ENCODE assay signal across 12 mouse cellular contexts in genomic region chr11:98752562-98753140, GRCm38 (mm10). TPM values are rescaled to one million over a fixed set of nuclear protein-coding genes. Genes with fewer than 3 reads are reported as not detected.
A peak's percentile ranks its signal among the peaks of the same experiment; 100 is the strongest.
DNase-seq lines count a peak whose midpoint lies in the region; ATAC-seq and TF ChIP-seq lines count a peak whose summit lies in the region.
"Had no signal": no experiment of that assay in that cellular context is flagged by ENCODE, and none has a peak within 500 bp of the region (broad histone marks: within the 10 kb centered on the region; RNA-seq: fewer than 3 reads in every experiment).

No protein-coding gene starts in this region.

- no peak overlapping the region for H3K4me3 ChIP-seq in heart, adult 2 months
- no peak overlapping the region for H3K4me3 ChIP-seq in lung, postnatal 0 days (ENCODE audit: low read depth, low read length)
- H3K4me3 ChIP-seq in kidney, postnatal 0 days (replicated peaks; ENCODE audit: low read depth, low read length): no peak overlapping the region
- no peak overlapping the region for H3K4me3 ChIP-seq in stomach, embryonic 15.5 days (replicated peaks)

- H3K9me3 ChIP-seq in lung, postnatal 0 days (ENCODE audit: low read length): no peaks in the 10 kb centered on the region
- no peaks in the 10 kb centered on the region for H3K9me3 ChIP-seq in kidney, postnatal 0 days (replicated peaks; ENCODE audit: low read length)
- H3K9me3 ChIP-seq in stomach, embryonic 15.5 days: no peaks in the 10 kb centered on the region

- peaks cover 4% of the 10 kb centered on the region for H3K36me3 ChIP-seq in heart, adult 2 months (ENCODE audit: control insufficient read depth, insufficient read depth, low read length)
- H3K36me3 ChIP-seq in lung, postnatal 0 days (ENCODE audit: insufficient read depth, low read length): 0 out of 2 replicates have a peak, but pooled peaks cover 5% of the 10 kb centered on the region
- H3K36me3 ChIP-seq in kidney, postnatal 0 days (ENCODE audit: insufficient read depth, low read length): peaks cover 21% of the 10 kb centered on the region; the same call in 1 of the 2 replicates
- peaks cover 11% of the 10 kb centered on the region; the same call in 1 of the 2 replicates for H3K36me3 ChIP-seq in stomach, embryonic 15.5 days

- ATAC-seq in lung, postnatal 0 days: no peak
- no peak for ATAC-seq in kidney, postnatal 0 days (replicated peaks; ENCODE audit: low FRiP score, low read depth)
- no peak for ATAC-seq in stomach, embryonic 15.5 days (ENCODE audit: insufficient read depth, low FRiP score, low read depth)

- WGBS in heart, adult 2 months: 65% methylated on average over 10 of the region's 10 CpGs
- 69% methylated on average over 10 of the region's 10 CpGs for WGBS in lung, postnatal 0 days
- WGBS in kidney, postnatal 0 days: 76% methylated on average over 10 of the region's 10 CpGs
- 77% methylated on average over 10 of the region's 10 CpGs for WGBS in stomach, embryonic 15.5 days

- intact Hi-C loops in heart, adult 2 months (cut with DNase I): no loop called here

- H3K9ac ChIP-seq in heart, adult 2 months (ENCODE audit: low read depth, low read length): no peak overlapping the region
- H3K9ac ChIP-seq in lung, postnatal 0 days (replicated peaks; ENCODE audit: low read depth): no peak overlapping the region
- no peak overlapping the region for H3K9ac ChIP-seq in kidney, postnatal 0 days (ENCODE audit: low read depth, low read length)
- no peak overlapping the region for H3K9ac ChIP-seq in stomach, embryonic 15.5 days

- no peak overlapping the region for H3K4me2 ChIP-seq in lung, postnatal 0 days (replicated peaks; ENCODE audit: low read depth, low read length)
- H3K4me2 ChIP-seq in kidney, postnatal 0 days (ENCODE audit: low read length): no peak overlapping the region
- no peak overlapping the region for H3K4me2 ChIP-seq in stomach, embryonic 15.5 days

- H3K4me1 ChIP-seq in heart, adult 2 months (ENCODE audit: control insufficient read depth, insufficient read depth, low read length): peaks cover 47% of the 10 kb centered on the region
- H3K4me1 ChIP-seq in lung, postnatal 0 days (ENCODE audit: insufficient read depth, low read depth, low read length): peaks cover 62% of the 10 kb centered on the region
- H3K4me1 ChIP-seq in kidney, postnatal 0 days (replicated peaks; ENCODE audit: insufficient read depth, low read length): peaks cover 75% of the 10 kb centered on the region
- peaks cover 80% of the 10 kb centered on the region for H3K4me1 ChIP-seq in stomach, embryonic 15.5 days

- no peak for TF ChIP-seq POLR2A in heart, adult 2 months (IDR thresholded peaks at IDR 0.05; ENCODE audit: insufficient read depth, low read depth, low read length)

- no peaks in the 10 kb centered on the region for H3K27me3 ChIP-seq in heart, adult 2 months (ENCODE audit: control insufficient read depth, insufficient read depth, low read length)
- no peaks in the 10 kb centered on the region for H3K27me3 ChIP-seq in lung, postnatal 0 days (replicated peaks; ENCODE audit: insufficient read depth, low read length)
- no peaks in the 10 kb centered on the region for H3K27me3 ChIP-seq in kidney, postnatal 0 days (ENCODE audit: insufficient read depth, low read length)
- no peaks in the 10 kb centered on the region for H3K27me3 ChIP-seq in stomach, embryonic 15.5 days (replicated peaks)

- H3K79me2 ChIP-seq in heart, adult 2 months (replicated peaks; ENCODE audit: control insufficient read depth, insufficient read depth, low read length): peaks cover 4% of the 10 kb centered on the region

- no peak for TF ChIP-seq EP300 in heart, adult 2 months (IDR thresholded peaks at IDR 0.05; ENCODE audit: insufficient read depth, low read depth, low read length)
- TF ChIP-seq EP300 in lung, postnatal 0 days (IDR thresholded peaks at IDR 0.05): no peak

- peak overlapping the region; percentile 93 for H3K27ac ChIP-seq in heart, adult 2 months
- peak overlapping the region; percentile 47 for H3K27ac ChIP-seq in lung, postnatal 0 days (ENCODE audit: low read length)
- peak overlapping the region; percentile 55 for H3K27ac ChIP-seq in kidney, postnatal 0 days
- peak overlapping the region; percentile 85 for H3K27ac ChIP-seq in stomach, embryonic 15.5 days

- DNase-seq in heart, adult 2 months: no peak
- no peak for DNase-seq in heart, postnatal 4 days
- no peak for DNase-seq in lung, postnatal 0 days (ENCODE audit: low spot score)
- no peak for DNase-seq in lung, postnatal 14 days
- DNase-seq in kidney, postnatal 0 days (ENCODE audit: low spot score): no peak
- DNase-seq in thymus, postnatal 14 days: no peak
- DNase-seq in adrenal gland, adult (ENCODE audit: inconsistent age in 2 of 2, low spot score in 1 of 2): no peak
- DNase-seq: layer of hippocampus, postnatal 36 days had no signal

- TF ChIP-seq CTCF in heart, adult 2 months (IDR thresholded peaks at IDR 0.05): no peak
- TF ChIP-seq CTCF in lung, postnatal 0 days (IDR thresholded peaks at IDR 0.05): no peak
- no peak for TF ChIP-seq CTCF in kidney, postnatal 0 days (IDR thresholded peaks at IDR 0.05; ENCODE audit: low read depth)

RNA-seq across cellular contexts. Expression of gene Thra, which starts 12.2 kb away (rescaled TPM):
- 100 to 1,000 TPM; 103 to 105 TPM for total RNA-seq in heart, adult 2 months (2021)
- 89.4 and 104 TPM in 2 replicates for polyA plus RNA-seq in heart, adult 2 months (2012; rRNA removed)
- total RNA-seq in heart, postnatal 4 days (2021): 100 to 1,000 TPM; 171 to 183 TPM
- 38.1 and 40.5 TPM in 2 replicates for polyA plus RNA-seq in lung, postnatal 0 days (2015; fragmentation: Nextera tagmentation; extraction: Ambion mirVana)
- 26.1 TPM in 2 replicates for polyA plus RNA-seq in kidney, postnatal 0 days (2015; fragmentation: Nextera tagmentation; extraction: Ambion mirVana)
- 42.7 and 44.7 TPM in 2 replicates for polyA plus RNA-seq in stomach, embryonic 15.5 days (2015; fragmentation: Nextera tagmentation; extraction: Ambion mirVana)

RNA-seq across cellular contexts. Expression of gene Nr1d1, which starts 22.5 kb away (rescaled TPM):
- 100 to 1,000 TPM in 1 of 2 experiments, 10 to 100 TPM in 1; 35.5 to 111 TPM for total RNA-seq in heart, adult 2 months (2021)
- polyA plus RNA-seq in heart, adult 2 months (2012; rRNA removed): 190 and 208 TPM in 2 replicates
- total RNA-seq in heart, postnatal 4 days (2021): 10 to 100 TPM; 26.3 to 27.6 TPM
- polyA plus RNA-seq in lung, postnatal 0 days (2015; fragmentation: Nextera tagmentation; extraction: Ambion mirVana): 6.9 and 8.9 TPM in 2 replicates
- polyA plus RNA-seq in kidney, postnatal 0 days (2015; fragmentation: Nextera tagmentation; extraction: Ambion mirVana): 3.1 and 3.5 TPM in 2 replicates
- 2.4 and 2.5 TPM in 2 replicates for polyA plus RNA-seq in stomach, embryonic 15.5 days (2015; fragmentation: Nextera tagmentation; extraction: Ambion mirVana)

RNA-seq across cellular contexts. Expression of gene Med24, which starts 23.4 kb away (rescaled TPM):
- total RNA-seq in heart, adult 2 months (2021): 10 to 100 TPM; 41.6 to 48.1 TPM
- polyA plus RNA-seq in heart, adult 2 months (2012; rRNA removed): 54.5 and 65.2 TPM in 2 replicates
- total RNA-seq in heart, postnatal 4 days (2021): 10 to 100 TPM; 51.7 to 52.3 TPM
- polyA plus RNA-seq in lung, postnatal 0 days (2015; fragmentation: Nextera tagmentation; extraction: Ambion mirVana): 19.9 and 20.6 TPM in 2 replicates
- polyA plus RNA-seq in kidney, postnatal 0 days (2015; fragmentation: Nextera tagmentation; extraction: Ambion mirVana): 38.3 and 41.2 TPM in 2 replicates
- 36.4 and 39.7 TPM in 2 replicates for polyA plus RNA-seq in stomach, embryonic 15.5 days (2015; fragmentation: Nextera tagmentation; extraction: Ambion mirVana)

RNA-seq across cellular contexts. Expression of gene Msl1, which starts 42.7 kb away (rescaled TPM):
- total RNA-seq in heart, adult 2 months (2021): 10 to 100 TPM; 68.9 to 75.3 TPM
- 21.9 and 44.4 TPM in 2 replicates for polyA plus RNA-seq in heart, adult 2 months (2012; rRNA removed)
- 10 to 100 TPM; 67.8 to 71.5 TPM for total RNA-seq in heart, postnatal 4 days (2021)
- 16.3 and 21.3 TPM in 2 replicates for polyA plus RNA-seq in lung, postnatal 0 days (2015; fragmentation: Nextera tagmentation; extraction: Ambion mirVana)
- polyA plus RNA-seq in kidney, postnatal 0 days (2015; fragmentation: Nextera tagmentation; extraction: Ambion mirVana): 17.8 and 19.3 TPM in 2 replicates
- polyA plus RNA-seq in stomach, embryonic 15.5 days (2015; fragmentation: Nextera tagmentation; extraction: Ambion mirVana): 23.0 and 23.6 TPM in 2 replicates

RNA-seq across cellular contexts. Expression of gene Csf3, which starts 51.6 kb away (rescaled TPM):
- not detected for total RNA-seq in heart, adult 2 months (2021)
- not detected in 2 replicates for polyA plus RNA-seq in heart, adult 2 months (2012; rRNA removed)
- total RNA-seq in heart, postnatal 4 days (2021): not detected
- 0.19 TPM in 1 of 2 replicates, not detected in the other for polyA plus RNA-seq in lung, postnatal 0 days (2015; fragmentation: Nextera tagmentation; extraction: Ambion mirVana)
- 0.13 and 0.19 TPM in 2 replicates for polyA plus RNA-seq in kidney, postnatal 0 days (2015; fragmentation: Nextera tagmentation; extraction: Ambion mirVana)
- polyA plus RNA-seq in stomach, embryonic 15.5 days (2015; fragmentation: Nextera tagmentation; extraction: Ambion mirVana): not detected in 2 replicates
- total RNA-seq: adrenal gland, adult 18-20 months; common myeloid progenitor, adult 5-6 weeks; gastrocnemius, adult 18-20 months; layer of hippocampus, postnatal 36 days had no signal

Comparison
In these comparisons a context has a peak if more than half of its experiments do, and no peak if none do; other contexts are left out.
1. RNA of gene Nr1d1, which starts 22.5 kb away (polyA plus RNA-seq): 190 to 208 TPM in heart, adult 2 months; 6.9 to 8.9 TPM in lung, postnatal 0 days, 3.1 to 3.5 TPM in kidney, postnatal 0 days and 2.4 to 2.5 TPM in stomach, embryonic 15.5 days; every median in the first group is over 10 times any median in the second.
2. Peak in every context shown above with its lines, with median percentiles within 50 percentile points of each other: H3K27ac ChIP-seq.